Mouse (Mus musculus) forebrain, postnatal 0 days (tissue): ENCODE measurements around the gene Adamts2. TPM values are rescaled to one million over a fixed set of nuclear protein-coding genes. Genes with fewer than 3 reads are reported as not detected.

Source experiments
- ATAC-seq: fragments of 200-750 bp; cut with Nextera tagmentation; 2 replicates; pipeline ENCODE4 v1.8.0; 2017; ENCODE audit warnings: mild to moderate bottlenecking, moderate library complexity
- DNase-seq: peaks from one replicate; pipeline ENCODE4 v3.0.0-alpha.2; 2015
- H3K27ac ChIP-seq: fragments of 300-500 bp; sonication (generic); 2 replicates; pipeline ENCODE4 v1.5.1; 2014; ENCODE audit warnings: low read depth, mild to moderate bottlenecking, antibody characterized with exemption, low read length, moderate library complexity, mixed read lengths
- H3K27me3 ChIP-seq: fragments of 300-500 bp; sonication (generic); 2 replicates; pipeline ENCODE4 v1.6.1; 2014; ENCODE audit warnings: mild to moderate bottlenecking, low read length, mixed read lengths; ENCODE audit not compliant: insufficient read depth
- H3K36me3 ChIP-seq: fragments of 300-500 bp; sonication (generic); 2 replicates; pipeline ENCODE4 v1.6.1; 2014; ENCODE audit warnings: mild to moderate bottlenecking, moderate library complexity; ENCODE audit not compliant: insufficient read depth
- H3K4me1 ChIP-seq: fragments of 300-500 bp; sonication (generic); 2 replicates; pipeline ENCODE4 v1.6.1; 2014; ENCODE audit warnings: antibody characterized with exemption; ENCODE audit not compliant: insufficient read depth
- H3K4me2 ChIP-seq: fragments of 300-500 bp; sonication (generic); 2 replicates; pipeline ENCODE4 v1.6.1; 2014; ENCODE audit warnings: low read depth, mild to moderate bottlenecking, moderate library complexity
- H3K4me3 ChIP-seq: fragments of 300-500 bp; sonication (generic); 2 replicates; pipeline ENCODE4 v1.5.1; 2014; ENCODE audit warnings: low read depth, low read length, mixed read lengths
- H3K9ac ChIP-seq: fragments of 300-500 bp; sonication (generic); 2 replicates; pipeline ENCODE4 v1.6.1; 2014; ENCODE audit warnings: mild to moderate bottlenecking
- H3K9me3 ChIP-seq: fragments of 300-500 bp; sonication (generic); 2 replicates; pipeline ENCODE4 v1.6.1; 2016; ENCODE audit warnings: low read length
- CTCF ChIP-seq: sonication (generic); IDR thresholded peaks from 2 replicates; pipeline ENCODE4 v1.5.1; 2016; ENCODE audit warnings: antibody characterized with exemption, control low read depth, low read depth
- WGBS: fragments of 180-500 bp; shearing (Covaris S2); extraction: QIAGEN DNeasy Blood & Tissue Kit; methylation state at CpG from one replicate; pipeline ENCODE4 v1.1.7; 2014; 5-methylcytosine and 5-hydroxymethylcytosine counted together
- polyA plus RNA-seq: library from polyadenylated mRNA; unstranded; fragments of >200 nt; fragmentation: Nextera tagmentation; extraction: Ambion mirVana; gene quantifications from 2 replicates; pipeline ENCODE4 v1.2.1, GENCODE M21; 2015
- total RNA-seq: library from RNA; depleted of rRNA; stranded (reverse); fragments of >200 nt; gene quantifications from 2 replicates; pipeline ENCODE4 v1.2.3, GENCODE M21; 2014

Adamts2 gene
- total and polyA plus RNA-seq, 2 experiments from 2014 or later: 4.4 to 13.1 TPM

- DNase-seq: peak; percentile 58
- WGBS: 2% methylated on average over 52 of the region's 52 CpGs
- peak; percentile 50 for ATAC-seq
- Histone ChIP-seq H3K27ac (no peak overlapping the region), H3K4me1 (no peaks in the 10 kb centered on the region; the same call in 1 of the 2 replicates), H3K4me2 (peak overlapping the region; percentile 98), H3K36me3 (no peaks in the 10 kb centered on the region), H3K9ac (peak overlapping the region; percentile 53), H3K9me3 (no peaks in the 10 kb centered on the region), H3K4me3 (peak overlapping the region; percentile 70), H3K27me3 (peaks cover 14% of the 10 kb centered on the region)
- peak; percentile 49 for TF ChIP-seq CTCF
Measured at GRCm38 (mm10) chr11:50603082-50603910, 1.4 kb downstream of the Adamts2 start.

GRCm38 (mm10) chr11:50604371-50604770 is 2.5 kb downstream of the Adamts2 start:
- peak; percentile 2 for DNase-seq
- no peak for TF ChIP-seq CTCF
- H3K27ac ChIP-seq: no peak overlapping the region
- ATAC-seq: no peak
- H3K4me3 ChIP-seq: 0 out of 2 replicates have a peak overlapping the region, but pooled peaks have one; percentile 1
- H3K9me3 ChIP-seq: no peaks in the 10 kb centered on the region
- H3K27me3 ChIP-seq: peaks cover 14% of the 10 kb centered on the region
- H3K4me1 ChIP-seq: no peaks in the 10 kb centered on the region; the same call in 1 of the 2 replicates
- H3K36me3 ChIP-seq: no peaks in the 10 kb centered on the region
- WGBS: 72% methylated on average over 16 of the region's 16 CpGs
- H3K9ac ChIP-seq: no peak overlapping the region
- H3K4me2 ChIP-seq: no peak overlapping the region

- no peaks in the 10 kb centered on the region for H3K4me1 ChIP-seq
- no peaks in the 10 kb centered on the region for H3K9me3 ChIP-seq
- no peak overlapping the region for H3K4me2 ChIP-seq
- DNase-seq (no peak), ATAC-seq (no peak)
- no peaks in the 10 kb centered on the region for H3K27me3 ChIP-seq
- no peak for TF ChIP-seq CTCF
- WGBS: 65% methylated on average over 5 of the region's 5 CpGs
- H3K4me3 ChIP-seq: no peak overlapping the region
- H3K36me3 ChIP-seq: no peaks in the 10 kb centered on the region
- no peak overlapping the region for H3K9ac ChIP-seq
- H3K27ac ChIP-seq: no peak overlapping the region
Measured at GRCm38 (mm10) chr11:50611181-50611580, 9.3 kb downstream of the Adamts2 start.

GRCm38 (mm10) chr11:50617015-50617543 is 15.2 kb downstream of the Adamts2 start:
- Histone ChIP-seq H3K9me3 (no peaks in the 10 kb centered on the region), H3K4me3 (no peak overlapping the region), H3K36me3 (no peaks in the 10 kb centered on the region), H3K9ac (no peak overlapping the region), H3K4me1 (no peaks in the 10 kb centered on the region), H3K4me2 (no peak overlapping the region), H3K27ac (no peak overlapping the region), H3K27me3 (no peaks in the 10 kb centered on the region)
- TF ChIP-seq CTCF: no peak
- DNase-seq: no peak
- WGBS: 90% methylated on average over 11 of the region's 11 CpGs
- ATAC-seq: no peak

- no peak for DNase-seq
- 85% methylated on average over 4 of the region's 4 CpGs for WGBS
- Histone ChIP-seq H3K27ac (no peak overlapping the region), H3K27me3 (no peaks in the 10 kb centered on the region), H3K9me3 (no peaks in the 10 kb centered on the region), H3K9ac (no peak overlapping the region), H3K4me2 (no peak overlapping the region), H3K36me3 (no peaks in the 10 kb centered on the region), H3K4me1 (no peaks in the 10 kb centered on the region), H3K4me3 (no peak overlapping the region)
- no peak for ATAC-seq
- no peak for TF ChIP-seq CTCF
Measured at GRCm38 (mm10) chr11:50620926-50621325, 19.0 kb downstream of the Adamts2 start.

- H3K4me1 ChIP-seq: no peaks in the 10 kb centered on the region
- no peaks in the 10 kb centered on the region for H3K27me3 ChIP-seq
- H3K9ac ChIP-seq: no peak overlapping the region
- WGBS: 76% methylated on average over 5 of the region's 5 CpGs
- H3K4me2 ChIP-seq: no peak overlapping the region
- H3K9me3 ChIP-seq: no peaks in the 10 kb centered on the region
- H3K27ac ChIP-seq: no peak overlapping the region
- H3K4me3 ChIP-seq: no peak overlapping the region
- ATAC-seq (no peak), DNase-seq (no peak)
- TF ChIP-seq CTCF: no peak
- H3K36me3 ChIP-seq: no peaks in the 10 kb centered on the region
Measured at GRCm38 (mm10) chr11:50621364-50621763, 19.5 kb downstream of the Adamts2 start.

- Histone ChIP-seq H3K9me3 (no peaks in the 10 kb centered on the region), H3K36me3 (no peaks in the 10 kb centered on the region), H3K4me2 (no peak overlapping the region), H3K9ac (no peak overlapping the region), H3K27me3 (no peaks in the 10 kb centered on the region), H3K4me1 (no peaks in the 10 kb centered on the region), H3K4me3 (no peak overlapping the region), H3K27ac (no peak overlapping the region)
- WGBS: 67% methylated on average over 15 of the region's 15 CpGs
- ATAC-seq (no peak), DNase-seq (no peak)
- TF ChIP-seq CTCF: no peak
Measured at GRCm38 (mm10) chr11:50622238-50622726, 20.4 kb downstream of the Adamts2 start.
